Mouse (Mus musculus) hindbrain, embryonic 11.5 days (tissue): ENCODE data around the gene Pofut2. TPM values are rescaled to one million over a fixed set of nuclear protein-coding genes. Genes with fewer than 3 reads are reported as not detected.
"Not testable (repeated sequence)": the region's sequence is repeated elsewhere in the genome, so short reads cannot be mapped to it uniquely, and the experiment has no call there.

Experiments used
- ATAC-seq: fragments of 200-750 bp; cut with Nextera tagmentation; 2 replicates; pipeline ENCODE4 v1.8.0; 2017; ENCODE audit warnings: mild to moderate bottlenecking, moderate TSS enrichment, moderate library complexity; ENCODE audit not compliant: low FRiP score
- DNase-seq: peaks from one replicate; pipeline ENCODE4 v3.0.0-alpha.2; 2015; ENCODE audit warnings: low spot score
- H3K27ac ChIP-seq: fragments of 300-500 bp; sonication (generic); 2 replicates; pipeline ENCODE4 v1.5.1; 2014; ENCODE audit warnings: mild to moderate bottlenecking, low read depth, low read length
- H3K27me3 ChIP-seq: fragments of 300-500 bp; sonication (generic); 2 replicates; pipeline ENCODE4 v1.6.1; 2014; ENCODE audit warnings: mild to moderate bottlenecking, low read length, moderate library complexity, mixed read lengths; ENCODE audit not compliant: control insufficient read depth, insufficient read depth
- H3K36me3 ChIP-seq: fragments of 300-500 bp; sonication (generic); 2 replicates; pipeline ENCODE4 v1.6.1; 2014; ENCODE audit warnings: mild to moderate bottlenecking, low read length, moderate library complexity, mixed read lengths; ENCODE audit not compliant: control insufficient read depth, insufficient read depth
- H3K4me1 ChIP-seq: fragments of 300-500 bp; sonication (generic); replicated peaks from 2 replicates; pipeline ENCODE4 v1.6.1; 2014; ENCODE audit warnings: low read length, mixed read lengths; ENCODE audit not compliant: control insufficient read depth, insufficient read depth
- H3K4me2 ChIP-seq: fragments of 300-500 bp; sonication (generic); replicated peaks from 2 replicates; pipeline ENCODE4 v1.6.1; 2014; ENCODE audit warnings: mild to moderate bottlenecking, low read depth, low read length
- H3K4me3 ChIP-seq: fragments of 300-500 bp; sonication (generic); 2 replicates; pipeline ENCODE4 v1.5.1; 2014; ENCODE audit warnings: low read depth, low read length
- H3K9ac ChIP-seq: fragments of 300-500 bp; sonication (generic); 2 replicates; pipeline ENCODE4 v1.6.1; 2014; ENCODE audit warnings: low read depth, low read length
- H3K9me3 ChIP-seq: fragments of 300-500 bp; sonication (generic); 2 replicates; pipeline ENCODE4 v1.6.1; 2016; ENCODE audit warnings: low read length; ENCODE audit not compliant: control insufficient read depth
- WGBS: fragments of 180-500 bp; shearing (Covaris S2); extraction: QIAGEN DNeasy Blood & Tissue Kit; methylation state at CpG from one replicate; pipeline ENCODE4 v1.1.7; 2014; 5-methylcytosine and 5-hydroxymethylcytosine counted together
- polyA plus RNA-seq: library from polyadenylated mRNA; unstranded; fragments of >200 nt; fragmentation: Nextera tagmentation; extraction: Ambion mirVana; gene quantifications from 2 replicates; pipeline ENCODE4 v1.2.1, GENCODE M21; 2014

Gene Pofut2
- polyA plus RNA-seq, 1 experiment from 2014 or later = 72.6 TPM

- Histone ChIP-seq H3K9ac (no peak overlapping the region), H3K4me2 (no peak overlapping the region), H3K27ac (no peak overlapping the region), H3K9me3 (no peaks in the 10 kb centered on the region), H3K4me1 (no peaks in the 10 kb centered on the region), H3K4me3 (no peak overlapping the region), H3K27me3 (no peaks in the 10 kb centered on the region), H3K36me3 (peaks cover 10% of the 10 kb centered on the region)
- ATAC-seq = no peak
- WGBS = 89% methylated on average over 7 of the region's 7 CpGs
- no peak for DNase-seq
These were observed 10.1 kb downstream of the Pofut2 start for GRCm38 (mm10) chr10:77269129-77269528.

- Histone ChIP-seq H3K27ac (no peak overlapping the region), H3K9ac (no peak overlapping the region), H3K36me3 (peaks cover 6% of the 10 kb centered on the region), H3K4me3 (no peak overlapping the region), H3K27me3 (no peaks in the 10 kb centered on the region), H3K4me1 (no peaks in the 10 kb centered on the region), H3K9me3 (no peaks in the 10 kb centered on the region), H3K4me2 (no peak overlapping the region)
- DNase-seq (no peak), ATAC-seq (no peak)
- WGBS = 60% methylated on average over 11 of the region's 11 CpGs
These were observed 14.1 kb downstream of the Pofut2 start for GRCm38 (mm10) chr10:77272980-77273730.

- no peak for DNase-seq
- Histone ChIP-seq H3K4me3 (no peak overlapping the region), H3K4me1 (no peaks in the 10 kb centered on the region), H3K9me3 (no peaks in the 10 kb centered on the region), H3K27me3 (no peaks in the 10 kb centered on the region), H3K4me2 (no peak overlapping the region), H3K9ac (no peak overlapping the region), H3K36me3 (peaks cover 6% of the 10 kb centered on the region; the same call in 1 of the 2 replicates), H3K27ac (no peak overlapping the region)
- no peak for ATAC-seq
These were observed 14.8 kb downstream of the Pofut2 start for GRCm38 (mm10) chr10:77273798-77274197.

- not testable (repeated sequence) for H3K36me3 ChIP-seq, DNase-seq, H3K27me3 ChIP-seq, H3K4me2 ChIP-seq, H3K9me3 ChIP-seq, H3K4me1 ChIP-seq, ATAC-seq, H3K4me3 ChIP-seq, H3K27ac ChIP-seq, H3K9ac ChIP-seq
- 61% methylated on average over 1 of the region's 1 CpGs for WGBS
These were observed 23.1 kb downstream of the Pofut2 start for GRCm38 (mm10) chr10:77282085-77282484.

- H3K4me1 ChIP-seq = no peaks in the 10 kb centered on the region
- no peak overlapping the region for H3K27ac ChIP-seq
- DNase-seq = peak; percentile 88
- H3K9ac ChIP-seq = no peak overlapping the region
- no peaks in the 10 kb centered on the region for H3K9me3 ChIP-seq
- no peaks in the 10 kb centered on the region for H3K36me3 ChIP-seq
- no peak overlapping the region for H3K4me2 ChIP-seq
- H3K27me3 ChIP-seq = no peaks in the 10 kb centered on the region
- H3K4me3 ChIP-seq = no peak overlapping the region
- WGBS = 21% methylated on average over 6 of the region's 6 CpGs
- no peak for ATAC-seq
These were observed 23.8 kb downstream of the Pofut2 start for GRCm38 (mm10) chr10:77282822-77283221.

- Histone ChIP-seq H3K4me1 (no peaks in the 10 kb centered on the region), H3K9ac (no peak overlapping the region), H3K9me3 (no peaks in the 10 kb centered on the region), H3K4me2 (no peak overlapping the region), H3K27me3 (no peaks in the 10 kb centered on the region), H3K4me3 (no peak overlapping the region), H3K27ac (no peak overlapping the region), H3K36me3 (no peaks in the 10 kb centered on the region)
- no peak for ATAC-seq
- no peak for DNase-seq
- WGBS = 82% methylated on average over 6 of the region's 6 CpGs
These were observed 25.8 kb downstream of the Pofut2 start for GRCm38 (mm10) chr10:77284832-77285231.

- no peak overlapping the region for H3K4me2 ChIP-seq
- no peak overlapping the region for H3K9ac ChIP-seq
- DNase-seq (no peak), ATAC-seq (no peak)
- WGBS = 92% methylated on average over 8 of the region's 8 CpGs
- H3K27me3 ChIP-seq = no peaks in the 10 kb centered on the region
- H3K4me1 ChIP-seq = no peaks in the 10 kb centered on the region
- no peaks in the 10 kb centered on the region for H3K9me3 ChIP-seq
- no peak overlapping the region for H3K4me3 ChIP-seq
- H3K36me3 ChIP-seq = no peaks in the 10 kb centered on the region
- no peak overlapping the region for H3K27ac ChIP-seq
These were observed 28.6 kb downstream of the Pofut2 start for GRCm38 (mm10) chr10:77287626-77288025.

- H3K9me3 ChIP-seq = no peaks in the 10 kb centered on the region
- ATAC-seq = no peak
- no peak overlapping the region for H3K27ac ChIP-seq
- H3K36me3 ChIP-seq = no peaks in the 10 kb centered on the region
- H3K4me1 ChIP-seq = no peaks in the 10 kb centered on the region
- DNase-seq = no peak
- H3K27me3 ChIP-seq = no peaks in the 10 kb centered on the region
- WGBS = 84% methylated on average over 5 of the region's 5 CpGs
- H3K4me2 ChIP-seq = no peak overlapping the region
- H3K4me3 ChIP-seq = no peak overlapping the region
- H3K9ac ChIP-seq = no peak overlapping the region
These were observed 29.7 kb downstream of the Pofut2 start for GRCm38 (mm10) chr10:77288639-77289195.

GRCm38 (mm10) chr10:77289559-77289958, 30.5 kb downstream of the Pofut2 start:
- WGBS = 92% methylated on average over 8 of the region's 8 CpGs
- DNase-seq (no peak), ATAC-seq (no peak)
- Histone ChIP-seq H3K27me3 (no peaks in the 10 kb centered on the region), H3K4me1 (no peaks in the 10 kb centered on the region), H3K27ac (no peak overlapping the region), H3K4me3 (no peak overlapping the region), H3K9ac (no peak overlapping the region), H3K4me2 (no peak overlapping the region), H3K9me3 (no peaks in the 10 kb centered on the region), H3K36me3 (no peaks in the 10 kb centered on the region)
